18 mouse cellular contexts compared by ENCODE assay signal in the genomic region with DNA sequence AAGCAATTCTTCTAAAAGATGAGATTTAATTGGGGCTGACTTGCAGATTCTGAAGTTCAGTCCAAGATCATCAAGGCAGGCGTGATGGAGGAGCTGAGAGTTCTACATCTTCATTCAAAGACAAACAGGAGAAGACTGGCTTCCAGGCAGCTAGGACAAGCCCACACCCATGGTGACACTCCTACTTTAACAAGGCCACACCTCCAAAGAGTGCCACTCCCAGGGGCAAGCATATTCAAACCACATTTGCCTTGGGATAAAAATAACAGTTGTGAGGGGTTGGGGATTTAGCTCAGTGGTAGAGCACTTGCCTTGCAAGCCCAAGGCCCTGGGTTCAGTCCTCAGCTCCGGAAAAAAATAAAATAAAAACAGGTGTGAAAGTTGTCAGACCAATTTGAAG. TPM values are rescaled to one million over a fixed set of nuclear protein-coding genes. Genes with fewer than 3 reads are reported as not detected.
DNase-seq lines count a peak whose midpoint lies in the region; TF ChIP-seq lines count a peak whose summit lies in the region.
"Had no signal": no experiment of that assay in that cellular context is flagged by ENCODE, and none has a peak within 500 bp of the region (broad histone marks: within the 10 kb centered on the region; RNA-seq: fewer than 3 reads in every experiment).

No protein-coding gene starts in this region.

- intact Hi-C loops in heart, adult 2 months (cut with DNase I) = no loop called here

- H3K9ac ChIP-seq in heart, adult 2 months (ENCODE audit: low read depth, low read length) = no peak overlapping the region
- H3K9ac ChIP-seq: embryonic facial prominence, embryonic 12.5 days; forebrain, embryonic 13.5 days; forebrain, embryonic 15.5 days; forebrain, postnatal 0 days had no signal

- DNase-seq in heart, adult 11 months = peak; percentile 57
- no peak for DNase-seq in heart, adult 2 months
- peak; percentile 44 for DNase-seq in R1 (ENCODE audit: low read depth, low spot score)
- no peak for DNase-seq in right cerebral cortex, postnatal 25 days
- no peak for DNase-seq in yolk sac, embryonic 10.5 days (ENCODE audit: low spot score)
- DNase-seq: adrenal gland, adult 8-10 months; adrenal gland, postnatal 14 days; adrenal gland, postnatal 36 days; cerebellum, adult 11-12 months; cerebellum, adult 2 months; cerebellum, adult 9-11 months; cerebellum, postnatal 25 days; forebrain, postnatal 0 days had no signal

- TF ChIP-seq EP300 in heart, adult 2 months (IDR thresholded peaks at IDR 0.05; ENCODE audit: insufficient read depth, low read depth, low read length) = no peak

- H3K4me3 ChIP-seq in heart, adult 2 months = no peak overlapping the region
- H3K4me3 ChIP-seq: embryonic facial prominence, embryonic 10.5 days; embryonic facial prominence, embryonic 12.5 days; forebrain, embryonic 13.5 days; forebrain, embryonic 15.5 days had no signal

- TF ChIP-seq CTCF in heart, adult 2 months (IDR thresholded peaks at IDR 0.05) = no peak

- no peaks in the 10 kb centered on the region for H3K79me2 ChIP-seq in heart, adult 2 months (replicated peaks; ENCODE audit: control insufficient read depth, insufficient read depth, low read length)

- 79% methylated on average over 2 of the region's 2 CpGs for WGBS in heart, adult 2 months

- H3K27ac ChIP-seq in heart, adult 2 months = no peak overlapping the region
- H3K27ac ChIP-seq: embryonic facial prominence, embryonic 10.5 days; embryonic facial prominence, embryonic 12.5 days; forebrain, embryonic 13.5 days; forebrain, embryonic 15.5 days had no signal

- H3K27me3 ChIP-seq in heart, adult 2 months (ENCODE audit: control insufficient read depth, insufficient read depth, low read length) = no peaks in the 10 kb centered on the region
- H3K27me3 ChIP-seq: embryonic facial prominence, embryonic 12.5 days; forebrain, embryonic 13.5 days; forebrain, embryonic 15.5 days; Patski had no signal

- TF ChIP-seq POLR2A in heart, adult 2 months (IDR thresholded peaks at IDR 0.05; ENCODE audit: insufficient read depth, low read depth, low read length) = no peak

- H3K36me3 ChIP-seq in heart, adult 2 months (ENCODE audit: control insufficient read depth, insufficient read depth, low read length) = no peaks in the 10 kb centered on the region

- H3K4me1 ChIP-seq in heart, adult 2 months (ENCODE audit: control insufficient read depth, insufficient read depth, low read length) = no peaks in the 10 kb centered on the region

RNA-seq across cellular contexts. Expression of a gene that starts 3.2 kb away (rescaled TPM):
- total RNA-seq in heart, adult 2 months (2021) = 1 to 10 TPM; 8.0 to 8.6 TPM
- polyA plus RNA-seq in heart, adult 2 months (2012; rRNA removed) = 1.5 and 3.1 TPM in 2 replicates

RNA-seq across cellular contexts. Expression of a gene that starts 31.7 kb away (rescaled TPM):
- total RNA-seq in heart, adult 2 months (2021) = 1 to 10 TPM in 1 of 2 experiments, under 1 TPM in 1; 0.68 to 1.3 TPM
- 0.23 TPM in 2 replicates for polyA plus RNA-seq in heart, adult 2 months (2012; rRNA removed)

RNA-seq across cellular contexts. Expression of a gene that starts 52.9 kb away (rescaled TPM):
- total RNA-seq in heart, adult 2 months (2021) = 1 to 10 TPM; 4.3 to 4.4 TPM
- polyA plus RNA-seq in heart, adult 2 months (2012; rRNA removed) = 1.6 and 1.8 TPM in 2 replicates

Comparison
In these comparisons a context has a peak if more than half of its experiments do, and no peak if none do; other contexts are left out.
1. DNase-seq: peak in heart, adult 11 months (single experiment) and R1 (single experiment); none in heart, adult 2 months (0 of 2), right cerebral cortex, postnatal 25 days (single experiment) and yolk sac, embryonic 10.5 days (single experiment).